Mouse (Mus musculus): ENCODE data around the gene Dnah6.

The Dnah6 gene

GRCm38 (mm10) chr6:73221189-73221957 is at the start of gene Dnah6:
Dnah6 (minus strand) TSS chr6:73221651.
- peak; percentile 96 for DNase-seq (ENCODE audit: low read depth, low spot score)

DNA sequence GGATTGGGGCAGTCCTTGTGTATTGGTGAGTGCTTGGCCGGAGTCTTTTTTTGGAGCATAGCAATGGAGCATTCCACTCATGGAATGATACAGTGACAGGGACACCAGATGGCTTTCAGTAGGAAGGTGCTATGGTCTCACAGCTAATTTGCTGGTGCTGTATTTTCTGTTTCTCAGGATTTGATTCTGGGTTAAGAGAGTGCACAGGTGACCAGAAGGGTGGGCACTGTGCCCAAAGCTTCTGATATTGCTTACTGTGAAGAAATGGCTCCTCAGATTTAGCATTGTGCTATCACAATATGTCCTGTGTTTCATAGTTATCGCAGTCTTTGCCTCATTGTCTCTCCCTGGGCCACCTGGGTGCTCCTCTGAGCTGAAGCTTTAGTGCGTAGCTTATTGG is 47.9 kb upstream of the Dnah6 start:
- no peak for DNase-seq (ENCODE audit: low read depth, low spot score)

DNA sequence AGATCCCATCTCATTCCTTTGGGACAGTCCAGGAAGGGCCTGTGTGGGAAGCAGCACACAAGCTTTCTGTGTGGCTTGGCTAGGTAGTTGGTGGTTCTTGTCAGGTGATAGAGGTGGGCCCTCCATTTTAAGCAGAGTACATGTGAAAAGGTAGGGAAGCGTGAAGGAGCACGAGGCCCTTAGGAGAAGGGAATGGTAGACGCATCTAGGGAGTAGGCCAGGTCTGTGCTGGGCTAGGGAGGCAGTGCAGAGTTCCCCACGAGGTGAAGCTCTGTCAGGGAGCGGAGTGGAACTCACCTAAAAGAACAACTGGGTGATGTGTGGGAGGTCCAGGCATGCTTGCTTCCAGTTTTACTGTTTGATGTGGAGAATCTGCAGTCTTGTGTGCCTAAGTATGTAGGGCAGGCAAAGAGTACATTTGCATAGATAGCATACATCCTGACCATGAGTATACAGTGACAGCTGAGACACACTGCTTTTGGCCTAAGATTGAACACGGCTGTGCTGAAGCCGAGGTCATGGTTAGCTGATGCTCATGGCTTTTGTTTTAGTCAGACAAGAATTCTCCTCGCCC is 46.4 kb upstream of the Dnah6 start:
- DNase-seq (ENCODE audit: low read depth, low spot score) = no peak

DNA sequence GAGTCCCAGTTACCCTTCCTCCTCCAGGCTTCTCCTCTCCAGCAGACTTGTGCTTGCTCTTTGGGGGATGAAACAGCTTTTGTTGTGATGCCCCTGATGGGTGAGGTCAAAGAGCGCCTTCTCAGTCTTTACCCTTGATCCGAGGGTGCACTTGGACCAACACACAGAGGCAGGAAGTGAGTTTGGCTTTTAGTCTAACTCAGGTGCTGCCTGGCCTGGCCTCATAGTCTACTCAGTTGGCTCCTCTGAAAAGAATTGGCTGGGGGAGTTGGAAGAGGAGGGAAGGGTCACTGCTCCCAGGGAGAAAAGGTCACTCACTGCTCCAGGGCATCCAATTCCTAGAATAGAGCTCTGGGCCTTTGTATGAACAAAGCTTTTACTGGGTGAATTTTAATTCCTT is 43.4 kb upstream of the Dnah6 start:
- DNase-seq (ENCODE audit: low read depth, low spot score) = no peak

DNA sequence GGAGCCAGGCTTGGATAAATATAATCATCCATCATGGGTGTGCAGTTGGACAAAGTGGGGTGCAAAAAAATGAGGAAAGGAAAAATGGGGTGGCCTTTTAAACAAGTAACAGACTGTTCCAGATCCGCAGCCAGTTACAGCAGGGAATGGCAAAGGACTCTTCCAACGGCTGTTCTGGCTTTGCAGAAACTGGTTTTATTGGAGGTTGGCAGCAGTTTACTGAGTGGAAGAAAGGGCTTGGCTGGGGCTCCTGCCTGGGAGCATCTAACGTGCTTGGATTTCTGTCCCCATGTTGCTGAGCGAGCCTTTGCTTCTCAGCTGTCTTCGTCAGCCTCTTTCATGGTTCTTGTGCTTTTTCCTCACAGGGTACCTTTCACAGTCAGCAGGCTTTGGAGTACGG is 38.7 kb upstream of the Dnah6 start:
- no peak for DNase-seq (ENCODE audit: low read depth, low spot score)

DNA sequence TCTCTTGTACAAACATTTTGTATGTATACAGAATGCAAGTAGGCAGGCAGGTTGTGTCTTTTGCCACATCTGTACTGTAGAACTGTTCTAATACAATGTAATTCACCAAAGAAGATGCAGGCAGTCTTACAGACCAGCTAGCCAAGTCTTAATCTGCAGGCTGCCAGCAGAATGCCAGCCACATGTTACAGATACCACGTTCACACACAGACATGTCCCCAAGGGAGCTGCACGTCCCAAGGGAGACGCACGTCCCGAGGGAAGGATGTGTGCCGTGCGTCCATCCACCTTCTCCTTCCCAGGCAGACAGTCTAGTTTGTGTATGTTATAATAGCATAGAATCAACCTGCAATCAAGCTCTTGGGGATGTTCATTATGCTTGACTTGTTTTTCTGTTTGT is 35.6 kb upstream of the Dnah6 start:
- no peak for DNase-seq (ENCODE audit: low read depth, low spot score)

GRCm38 (mm10) chr6:73254307-73255228 is 33.1 kb upstream of the Dnah6 start:
- no peak for DNase-seq (ENCODE audit: low read depth, low spot score)

- no peak for DNase-seq (ENCODE audit: low read depth, low spot score)
Measured at GRCm38 (mm10) chr6:73253584-73253983, 32.1 kb upstream of the Dnah6 start.

DNA sequence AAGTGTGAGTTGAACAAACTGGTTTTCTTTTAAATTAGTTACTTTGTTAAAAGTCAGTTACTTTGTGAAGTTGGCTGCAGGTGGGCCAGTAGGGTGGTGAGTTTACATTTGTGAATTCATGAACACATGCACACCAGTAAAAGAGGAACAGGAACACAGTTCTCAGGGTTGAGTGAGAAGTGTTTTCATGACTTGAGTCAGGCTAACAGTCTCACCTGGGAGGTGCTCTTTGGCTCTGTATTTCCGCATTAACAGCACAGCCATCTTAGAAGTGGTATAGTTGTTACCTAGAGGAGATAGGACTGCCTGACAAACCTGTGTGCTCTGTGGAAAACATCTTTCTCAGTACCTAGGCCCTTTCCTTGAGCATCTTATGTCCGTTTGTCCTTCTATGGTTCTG is 31.6 kb upstream of the Dnah6 start:
- DNase-seq (ENCODE audit: low read depth, low spot score) = no peak

DNA sequence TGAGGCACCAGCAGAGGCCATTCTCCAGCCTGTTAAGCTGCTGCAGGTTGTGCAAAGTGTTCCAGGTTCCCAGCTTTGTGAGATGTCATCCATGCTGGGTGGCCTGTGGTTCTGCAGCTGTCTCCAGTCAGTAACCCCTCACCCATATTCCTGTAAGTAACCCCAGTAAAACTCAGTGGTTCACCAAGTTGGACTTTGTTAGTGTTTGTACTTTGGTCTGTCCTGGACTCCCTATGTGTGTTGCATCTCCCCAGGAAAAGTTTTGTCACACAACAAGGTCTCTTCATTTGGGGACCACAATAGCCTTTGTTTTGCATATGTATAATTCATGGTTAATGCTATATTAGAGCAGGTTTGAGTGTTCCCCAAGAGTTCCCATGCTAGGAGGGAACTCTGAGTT is 30.9 kb upstream of the Dnah6 start:
- no peak for DNase-seq (ENCODE audit: low read depth, low spot score)

GRCm38 (mm10) chr6:73251336-73251735 is 29.9 kb upstream of the Dnah6 start:
- no peak for DNase-seq (ENCODE audit: low read depth, low spot score)

- DNase-seq (ENCODE audit: low read depth, low spot score) = no peak
Measured at GRCm38 (mm10) chr6:73249851-73250250, 28.4 kb upstream of the Dnah6 start.

- peak; percentile 63 for DNase-seq (ENCODE audit: low read depth, low spot score)
Measured at GRCm38 (mm10) chr6:73249049-73249422, 27.6 kb upstream of the Dnah6 start.

DNA sequence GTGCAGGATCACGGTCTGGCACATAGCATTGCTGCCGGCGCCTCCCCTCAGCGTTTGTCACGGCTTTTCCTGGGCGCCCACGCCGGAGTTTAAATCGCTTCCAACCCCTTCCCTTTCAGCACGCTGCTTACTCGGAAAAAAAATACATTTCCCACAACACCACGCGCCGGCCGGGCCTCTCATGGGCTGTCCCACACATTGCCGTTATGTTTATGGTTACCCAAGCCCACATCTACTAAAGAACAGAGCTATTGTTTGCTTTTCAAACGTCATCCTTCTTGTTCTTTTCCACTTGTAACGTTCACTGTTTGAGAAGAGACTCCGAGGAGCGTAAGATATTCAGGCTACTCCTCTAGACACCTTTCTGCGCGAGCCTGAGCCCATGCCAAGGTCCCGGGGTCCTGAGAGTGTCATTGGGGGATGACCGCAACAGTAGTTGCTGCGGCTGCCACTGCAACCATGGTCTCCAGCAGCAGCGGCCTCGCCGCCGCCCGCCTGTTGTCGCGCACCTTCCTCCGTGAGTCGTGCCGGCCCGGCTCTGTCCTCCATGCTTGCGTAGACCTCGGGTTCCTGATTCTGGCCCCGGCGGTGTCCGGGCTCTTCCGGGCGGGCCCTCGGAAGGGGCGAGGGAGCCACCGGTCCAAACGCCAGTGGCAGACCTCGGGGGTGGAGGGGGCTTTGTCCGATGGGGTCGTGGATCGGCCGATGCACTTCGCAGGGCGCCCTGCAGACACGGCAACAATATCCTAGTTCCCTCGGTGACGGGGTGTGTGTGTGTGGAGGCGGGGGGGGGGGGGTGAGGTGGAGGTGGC is 27.0 kb upstream of the Dnah6 start, which contains the start of gene Suclg1:
Gene Suclg1, plus strand, starts transcription at position 146 of the 812 bp plus-strand sequence.
- DNase-seq (ENCODE audit: low read depth, low spot score) = peak; percentile 92

DNA sequence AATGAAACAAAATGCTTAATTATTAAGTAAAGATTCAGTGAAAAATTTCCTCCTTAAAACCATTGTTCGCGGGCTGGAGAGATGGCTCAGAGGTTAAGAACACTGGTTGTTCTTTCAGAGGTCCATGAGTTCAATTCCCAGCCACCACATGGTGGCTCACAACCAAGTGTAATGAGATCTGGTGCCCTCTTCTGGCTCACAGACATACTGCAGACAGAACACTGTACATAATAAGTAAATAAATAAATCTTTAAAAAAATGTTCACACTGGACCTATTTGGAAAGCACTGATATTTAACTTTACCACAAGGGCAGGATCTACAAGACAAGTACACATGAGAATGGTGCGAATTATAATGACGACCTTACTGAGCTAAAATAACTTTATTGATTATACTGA is 26.0 kb upstream of the Dnah6 start:
- DNase-seq (ENCODE audit: low read depth, low spot score) = peak; percentile 79

DNA sequence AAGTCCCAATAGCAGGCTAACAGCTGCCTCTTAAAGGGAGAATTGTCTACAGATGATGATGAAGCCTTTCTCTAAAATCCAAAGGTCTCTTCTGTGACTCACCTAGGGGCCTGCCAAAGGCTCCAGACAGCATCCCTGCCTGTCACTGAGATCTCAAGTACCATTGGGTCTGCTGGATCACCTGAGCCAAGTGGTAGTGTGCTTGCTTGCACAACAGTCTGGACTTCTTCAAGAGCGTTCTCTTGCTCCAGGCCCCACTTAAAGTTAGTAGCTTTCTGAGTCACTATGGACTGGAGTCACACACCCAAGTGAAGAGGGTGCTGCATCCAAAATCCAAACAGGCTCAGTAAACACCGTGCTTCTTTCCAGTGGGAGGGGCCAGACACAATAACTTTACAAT is 25.4 kb upstream of the Dnah6 start:
- peak; percentile 80 for DNase-seq (ENCODE audit: low read depth, low spot score)

DNA sequence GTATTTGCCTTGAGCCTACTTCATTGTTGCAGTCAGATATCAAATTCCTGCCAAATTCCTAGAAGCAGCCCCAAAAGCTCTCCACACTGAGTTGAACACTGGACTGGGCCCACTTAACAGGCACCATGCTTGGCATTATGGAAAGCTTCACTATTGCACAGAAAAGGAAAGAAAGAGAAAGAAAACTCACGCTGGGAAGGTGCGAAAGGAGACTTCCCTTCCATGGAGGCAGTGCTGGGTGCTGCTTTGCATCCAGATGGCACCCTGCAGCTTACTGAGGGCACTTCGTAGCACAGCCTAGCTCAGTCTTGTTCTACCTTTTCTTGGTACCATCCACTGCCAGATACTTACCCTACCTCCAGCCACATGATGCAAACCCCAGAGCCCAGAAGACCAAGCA is 14.2 kb upstream of the Dnah6 start:
- no peak for DNase-seq (ENCODE audit: low read depth, low spot score)

- DNase-seq (ENCODE audit: low read depth, low spot score) = no peak
Measured at GRCm38 (mm10) chr6:73234302-73234900, 12.9 kb upstream of the Dnah6 start.

DNA sequence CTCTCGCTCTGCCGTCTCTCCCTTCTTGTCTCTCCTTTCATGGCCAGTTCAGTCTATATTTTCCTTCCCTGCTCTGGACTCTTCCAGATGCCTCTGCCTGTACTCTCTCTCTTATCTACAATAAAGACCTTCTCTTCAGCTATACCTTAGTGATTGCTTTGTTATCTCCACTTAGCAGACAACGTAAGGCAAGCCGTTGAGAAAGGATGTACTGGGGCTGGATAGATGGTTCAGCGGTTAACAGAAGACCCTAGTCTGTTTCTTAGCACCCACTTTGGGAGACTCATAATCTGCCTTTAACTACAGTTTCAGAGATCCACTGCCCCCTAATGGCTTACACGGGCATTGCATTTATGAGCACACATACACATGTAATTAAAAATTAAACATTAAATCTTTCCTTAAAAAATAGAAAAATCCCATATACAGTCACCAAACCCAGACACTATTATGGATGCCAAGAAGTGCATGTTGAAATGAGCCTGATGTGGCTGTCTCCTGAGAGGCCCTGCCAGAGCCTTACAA is 11.8 kb upstream of the Dnah6 start:
- peak; percentile 68 for DNase-seq (ENCODE audit: low read depth, low spot score)

GRCm38 (mm10) chr6:73232152-73232584 is 10.7 kb upstream of the Dnah6 start:
- DNase-seq (ENCODE audit: low read depth, low spot score) = no peak

DNA sequence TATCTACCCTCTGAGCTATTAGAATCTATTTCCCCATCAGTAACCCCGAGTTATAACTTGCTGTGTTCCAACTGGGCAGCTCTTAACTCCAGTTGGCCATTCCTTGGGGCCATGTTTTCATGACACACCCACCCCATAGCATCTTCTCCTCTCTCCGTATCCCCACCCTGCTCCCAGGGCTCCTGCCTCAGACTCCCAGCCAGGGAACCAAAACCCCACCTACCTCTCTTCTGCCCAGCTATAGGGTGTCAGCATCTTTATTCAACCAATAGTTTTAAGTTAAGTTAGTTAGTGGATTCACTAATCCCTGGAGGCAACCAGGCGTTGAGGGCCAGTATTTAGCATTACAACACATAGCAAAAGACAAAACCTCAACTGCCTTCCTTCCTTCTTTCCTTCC is 7.4 kb upstream of the Dnah6 start:
- DNase-seq (ENCODE audit: low read depth, low spot score) = peak; percentile 63

Data from 3T3-L1 (cell line).